10 mouse cellular contexts compared by ENCODE assay signal in genomic region chr5:139128476-139129065, GRCm38 (mm10). TPM values are rescaled to one million over a fixed set of nuclear protein-coding genes. Genes with fewer than 3 reads are reported as not detected.
A peak's percentile ranks its signal among the peaks of the same experiment; 100 is the strongest.
DNase-seq lines count a peak whose midpoint lies in the region; ATAC-seq and TF ChIP-seq lines count a peak whose summit lies in the region.
"Had no signal": no experiment of that assay in that cellular context is flagged by ENCODE, and none has a peak within 500 bp of the region (broad histone marks: within the 10 kb centered on the region; RNA-seq: fewer than 3 reads in every experiment).

No protein-coding gene starts in this region.

- no peaks in the 10 kb centered on the region for H3K36me3 ChIP-seq in heart, embryonic 16.5 days (ENCODE audit: control insufficient read depth, insufficient read depth)
- H3K36me3 ChIP-seq in hindbrain, embryonic 12.5 days = peaks cover 13% of the 10 kb centered on the region; the same call in 1 of the 2 replicates
- no peaks in the 10 kb centered on the region for H3K36me3 ChIP-seq in midbrain, embryonic 11.5 days (ENCODE audit: control insufficient read depth, insufficient read depth, low read length)

- peaks cover 3% of the 10 kb centered on the region; the same call in 1 of the 2 replicates for H3K4me1 ChIP-seq in heart, embryonic 16.5 days (ENCODE audit: control insufficient read depth, insufficient read depth, low read length)
- peaks cover 14% of the 10 kb centered on the region for H3K4me1 ChIP-seq in cortical plate, adult 2 months (ENCODE audit: control insufficient read depth, insufficient read depth, low read length)
- 0 out of 2 replicates have a peak, but pooled peaks cover 8% of the 10 kb centered on the region for H3K4me1 ChIP-seq in hindbrain, embryonic 12.5 days
- H3K4me1 ChIP-seq in midbrain, embryonic 11.5 days (ENCODE audit: control insufficient read depth, insufficient read depth, low read length) = no peaks in the 10 kb centered on the region

- TF ChIP-seq POLR2A in cortical plate, adult 2 months (IDR thresholded peaks at IDR 0.05; ENCODE audit: extremely low read depth, insufficient read depth, low read length) = no peak

- 49% methylated on average over 12 of the region's 12 CpGs for WGBS in heart, embryonic 16.5 days
- whole genome bisulfite sequencing in hindbrain, embryonic 12.5 days = 38% methylated on average over 12 of the region's 12 CpGs
- 49% methylated on average over 12 of the region's 12 CpGs for WGBS in midbrain, embryonic 11.5 days

- no peak for TF ChIP-seq CTCF in cortical plate, adult 2 months (IDR thresholded peaks at IDR 0.05; ENCODE audit: extremely low read depth, insufficient read depth, low read length)

- peaks cover 9% of the 10 kb centered on the region for H3K27me3 ChIP-seq in heart, embryonic 16.5 days (ENCODE audit: control insufficient read depth, insufficient read depth, low read length)
- H3K27me3 ChIP-seq in hindbrain, embryonic 12.5 days = peaks cover 16% of the 10 kb centered on the region
- peaks cover 4% of the 10 kb centered on the region; the same call in 1 of the 2 replicates for H3K27me3 ChIP-seq in midbrain, embryonic 11.5 days (ENCODE audit: control insufficient read depth, insufficient read depth, low read length)

- no peak overlapping the region; the same call in 1 of the 2 replicates for H3K4me3 ChIP-seq in heart, embryonic 16.5 days (ENCODE audit: low read length)
- H3K4me3 ChIP-seq in cortical plate, adult 2 months (ENCODE audit: insufficient read depth, low read length) = peak overlapping the region; percentile 73
- peak overlapping the region; percentile 58 for H3K4me3 ChIP-seq in hindbrain, embryonic 12.5 days
- H3K4me3 ChIP-seq in midbrain, embryonic 11.5 days (ENCODE audit: low read depth, low read length) = peak overlapping the region; percentile 55; the same call in 1 of the 2 replicates

- H3K9ac ChIP-seq in heart, embryonic 16.5 days (ENCODE audit: low read length) = no peak overlapping the region
- H3K9ac ChIP-seq in hindbrain, embryonic 12.5 days = peak overlapping the region; percentile 73
- peak overlapping the region; percentile 68; the same call in 1 of the 2 replicates for H3K9ac ChIP-seq in midbrain, embryonic 11.5 days (ENCODE audit: low read length)

- no peak overlapping the region for H3K27ac ChIP-seq in heart, embryonic 16.5 days (ENCODE audit: low read length)
- peak overlapping the region; percentile 61; the same call in 1 of the 2 replicates for H3K27ac ChIP-seq in cortical plate, adult 2 months (ENCODE audit: insufficient read depth, low read length)
- no peak overlapping the region for H3K27ac ChIP-seq in hindbrain, embryonic 12.5 days
- no peak overlapping the region for H3K27ac ChIP-seq in midbrain, embryonic 11.5 days (ENCODE audit: low read depth, low read length)

- DNase-seq in heart, postnatal 14 days = no peak
- no peak for DNase-seq in midbrain, embryonic 11.5 days (ENCODE audit: low spot score, missing footprints)
- no peak for DNase-seq in thymus, postnatal 0 days (ENCODE audit: low spot score)
- no peak for DNase-seq in spleen, postnatal 36 days (ENCODE audit: low spot score in 2 of 2)
- DNase-seq in right cerebral cortex, postnatal 10 days (ENCODE audit: low spot score in 2 of 2) = no peak
- DNase-seq: gastrocnemius, postnatal 14 days; lung, postnatal 36 days had no signal

- H3K4me2 ChIP-seq in heart, embryonic 16.5 days (ENCODE audit: low read depth, low read length) = peak overlapping the region; percentile 95
- H3K4me2 ChIP-seq in hindbrain, embryonic 12.5 days (replicated peaks) = peak overlapping the region; percentile 87
- peak overlapping the region; percentile 89 for H3K4me2 ChIP-seq in midbrain, embryonic 11.5 days

- intact Hi-C loops in heart, postnatal 14 days (cut with DNase I) = no loop called here

- ATAC-seq in heart, embryonic 16.5 days (replicated peaks; ENCODE audit: extremely low read depth, insufficient read depth, low FRiP score) = no peak
- no peak for ATAC-seq in hindbrain, embryonic 12.5 days (ENCODE audit: low FRiP score)
- ATAC-seq in midbrain, embryonic 11.5 days (ENCODE audit: low FRiP score) = no peak

- no peaks in the 10 kb centered on the region for H3K9me3 ChIP-seq in heart, embryonic 16.5 days (replicated peaks; ENCODE audit: control insufficient read depth, low read length)
- H3K9me3 ChIP-seq in hindbrain, embryonic 12.5 days (replicated peaks) = no peaks in the 10 kb centered on the region
- H3K9me3 ChIP-seq in midbrain, embryonic 11.5 days (ENCODE audit: control insufficient read depth, low read length) = no peaks in the 10 kb centered on the region

RNA-seq across cellular contexts. Expression of gene Prkar1b, which starts 21.2 kb away (rescaled TPM):
- 8.4 and 9.5 TPM in 2 replicates for polyA plus RNA-seq in heart, embryonic 16.5 days (2015; fragmentation: Nextera tagmentation; extraction: Ambion mirVana)
- total RNA-seq in heart, postnatal 14 days (2021) = 1 to 10 TPM; 1.5 to 2.1 TPM
- polyA plus RNA-seq in cortical plate, adult 2 months (2012; rRNA removed) = 862 and 899 TPM in 2 replicates
- polyA plus RNA-seq in hindbrain, embryonic 12.5 days (2016; fragmentation: Nextera tagmentation; extraction: Ambion mirVana) = 70.1 and 72.6 TPM in 2 replicates
- polyA plus RNA-seq in midbrain, embryonic 11.5 days (2014; fragmentation: Nextera tagmentation; extraction: Ambion mirVana) = 19.5 and 20.2 TPM in 2 replicates
- 2.4 and 3.5 TPM in 2 replicates for polyA plus RNA-seq in thymus, postnatal 0 days (2015; fragmentation: Nextera tagmentation; extraction: Ambion mirVana)

RNA-seq across cellular contexts. Expression of gene Dnaaf5, which starts 21.5 kb away (rescaled TPM):
- 4.9 and 6.6 TPM in 2 replicates for polyA plus RNA-seq in heart, embryonic 16.5 days (2015; fragmentation: Nextera tagmentation; extraction: Ambion mirVana)
- total RNA-seq in heart, postnatal 14 days (2021) = 10 to 100 TPM; 14.7 to 16.8 TPM
- polyA plus RNA-seq in cortical plate, adult 2 months (2012; rRNA removed) = 5.8 and 6.7 TPM in 2 replicates
- 6.5 and 8.0 TPM in 2 replicates for polyA plus RNA-seq in hindbrain, embryonic 12.5 days (2016; fragmentation: Nextera tagmentation; extraction: Ambion mirVana)
- 5.2 and 5.3 TPM in 2 replicates for polyA plus RNA-seq in midbrain, embryonic 11.5 days (2014; fragmentation: Nextera tagmentation; extraction: Ambion mirVana)
- polyA plus RNA-seq in thymus, postnatal 0 days (2015; fragmentation: Nextera tagmentation; extraction: Ambion mirVana) = 3.4 and 4.1 TPM in 2 replicates

Comparison
In these comparisons a context has a peak if more than half of its experiments do, and no peak if none do; other contexts are left out.
1. RNA of gene Prkar1b, which starts 21.2 kb away (polyA plus RNA-seq): 862 to 899 TPM in cortical plate, adult 2 months; 70.1 to 72.6 TPM in hindbrain, embryonic 12.5 days, 19.5 to 20.2 TPM in midbrain, embryonic 11.5 days, 8.4 to 9.5 TPM in heart, embryonic 16.5 days and 2.4 to 3.5 TPM in thymus, postnatal 0 days; every median in the first group is over 10 times any median in the second.
2. Peak in every context shown above with its lines, with median percentiles within 50 percentile points of each other: H3K4me2 ChIP-seq.